Mouse (Mus musculus): ENCODE measurements around the gene Gm813. TPM values are rescaled to one million over a fixed set of nuclear protein-coding genes. Genes with fewer than 3 reads are reported as not detected.

Gene Gm813
- polyA plus RNA-seq, 1 experiment, result not detected

GRCm38 (mm10) chr16:58623114-58623513 is 6.3 kb upstream of the Gm813 start:
- TF ChIP-seq TAL1 (IDR thresholded peaks at IDR 0.05; ENCODE audit: low read length) (no peak), GATA1 (IDR thresholded peaks at IDR 0.05; ENCODE audit: low read length) (no peak)
- Histone ChIP-seq H3K4me3 (replicated peaks) (no peak overlapping the region), H3K36me3 (ENCODE audit: control insufficient read depth) (no peaks in the 10 kb centered on the region), H3K9me3 (ENCODE audit: control insufficient read depth, low read length) (no peaks in the 10 kb centered on the region), H3K27me3 (ENCODE audit: control insufficient read depth) (no peaks in the 10 kb centered on the region), H3K4me1 (ENCODE audit: control insufficient read depth) (peaks cover 28% of the 10 kb centered on the region)

- H3K4me3 ChIP-seq (replicated peaks), result no peak overlapping the region
- peaks cover 20% of the 10 kb centered on the region for H3K4me1 ChIP-seq (ENCODE audit: control insufficient read depth)
- no peaks in the 10 kb centered on the region for H3K27me3 ChIP-seq (ENCODE audit: control insufficient read depth)
- no peaks in the 10 kb centered on the region for H3K9me3 ChIP-seq (ENCODE audit: control insufficient read depth, low read length)
- no peak for TF ChIP-seq GATA1 (IDR thresholded peaks at IDR 0.05; ENCODE audit: low read length)
- no peak for TF ChIP-seq TAL1 (IDR thresholded peaks at IDR 0.05; ENCODE audit: low read length)
- no peaks in the 10 kb centered on the region for H3K36me3 ChIP-seq (ENCODE audit: control insufficient read depth)
These were observed 5.6 kb upstream of the Gm813 start for GRCm38 (mm10) chr16:58622377-58622776.

- no peaks in the 10 kb centered on the region for H3K27me3 ChIP-seq (ENCODE audit: control insufficient read depth)
- peaks cover 4% of the 10 kb centered on the region for H3K4me1 ChIP-seq (ENCODE audit: control insufficient read depth)
- no peak for TF ChIP-seq TAL1 (IDR thresholded peaks at IDR 0.05; ENCODE audit: low read length)
- no peak for TF ChIP-seq GATA1 (IDR thresholded peaks at IDR 0.05; ENCODE audit: low read length)
- H3K4me3 ChIP-seq (replicated peaks), result no peak overlapping the region
- no peaks in the 10 kb centered on the region for H3K36me3 ChIP-seq (ENCODE audit: control insufficient read depth)
- H3K9me3 ChIP-seq (ENCODE audit: control insufficient read depth, low read length), result no peaks in the 10 kb centered on the region
These were observed 568 bp upstream of the Gm813 start for GRCm38 (mm10) chr16:58617346-58617745.

GRCm38 (mm10) chr16:58612969-58613368 is 3.8 kb downstream of the Gm813 start:
- H3K36me3 ChIP-seq (ENCODE audit: control insufficient read depth), result no peaks in the 10 kb centered on the region
- H3K27me3 ChIP-seq (ENCODE audit: control insufficient read depth), result no peaks in the 10 kb centered on the region

DNA sequence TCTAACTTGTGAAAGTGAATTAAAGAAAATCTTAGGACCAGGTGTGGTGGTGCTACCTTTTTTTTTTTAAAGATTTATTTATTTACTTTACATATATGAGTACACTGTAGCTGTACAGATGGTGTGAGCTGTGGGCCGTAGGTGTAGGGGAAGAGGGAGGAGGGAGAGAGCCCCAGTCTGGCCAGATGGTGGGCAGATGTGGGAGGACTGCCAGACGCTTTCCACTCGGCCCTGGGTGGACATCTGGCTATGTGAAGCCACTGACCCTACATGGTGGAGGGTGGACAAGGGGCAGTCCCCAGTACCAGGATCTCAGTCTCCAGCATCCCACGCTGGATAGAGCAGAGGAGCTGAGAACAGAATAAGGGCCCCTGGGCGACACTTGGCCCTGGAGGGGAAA is 9.7 kb downstream of the Gm813 start:
- Histone ChIP-seq H3K4me1 (ENCODE audit: control insufficient read depth) (peaks cover 51% of the 10 kb centered on the region), H3K27me3 (ENCODE audit: control insufficient read depth) (no peaks in the 10 kb centered on the region), H3K4me3 (replicated peaks) (no peak overlapping the region), H3K9me3 (ENCODE audit: control insufficient read depth, low read length) (no peaks in the 10 kb centered on the region), H3K36me3 (ENCODE audit: control insufficient read depth) (no peaks in the 10 kb centered on the region)
- TF ChIP-seq TAL1 (IDR thresholded peaks at IDR 0.05; ENCODE audit: low read length) (no peak), GATA1 (IDR thresholded peaks at IDR 0.05; ENCODE audit: low read length) (no peak)

More at GRCm38 (mm10) chr16:58612969-58613368, 3.8 kb downstream of the Gm813 start:
- no peaks in the 10 kb centered on the region for H3K9me3 ChIP-seq (ENCODE audit: control insufficient read depth, low read length)
- no peak for TF ChIP-seq GATA1 (IDR thresholded peaks at IDR 0.05; ENCODE audit: low read length)
- TF ChIP-seq TAL1 (IDR thresholded peaks at IDR 0.05; ENCODE audit: low read length), result no peak
- peaks cover 9% of the 10 kb centered on the region for H3K4me1 ChIP-seq (ENCODE audit: control insufficient read depth)
- H3K4me3 ChIP-seq (replicated peaks), result no peak overlapping the region

DNA sequence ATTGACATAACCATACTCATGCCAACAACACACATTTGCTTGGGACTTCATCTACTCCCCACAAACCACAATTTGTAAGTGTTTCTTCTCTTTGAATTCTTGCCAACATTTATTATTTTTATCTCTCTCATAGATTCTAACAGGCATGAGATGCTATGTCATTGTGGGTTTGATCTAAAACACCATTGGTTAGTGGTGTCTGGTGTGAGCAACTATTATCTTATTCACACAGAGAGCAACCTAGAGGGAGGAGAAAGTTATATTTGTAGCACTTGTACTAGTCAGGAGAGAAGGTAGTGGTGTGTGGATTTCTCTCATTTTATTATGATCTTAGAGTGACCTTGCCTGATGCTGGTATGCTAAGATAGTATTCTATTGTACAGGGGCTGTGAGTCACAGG is 12.1 kb downstream of the Gm813 start:
- Histone ChIP-seq H3K4me1 (ENCODE audit: control insufficient read depth) (peaks cover 49% of the 10 kb centered on the region), H3K27me3 (ENCODE audit: control insufficient read depth) (no peaks in the 10 kb centered on the region), H3K36me3 (ENCODE audit: control insufficient read depth) (no peaks in the 10 kb centered on the region), H3K9me3 (ENCODE audit: control insufficient read depth, low read length) (no peaks in the 10 kb centered on the region), H3K4me3 (replicated peaks) (peak overlapping the region; percentile 26)
- TF ChIP-seq TAL1 (IDR thresholded peaks at IDR 0.05; ENCODE audit: low read length), result peak; percentile 41; the same call in 1 of the 3 replicates
- TF ChIP-seq GATA1 (IDR thresholded peaks at IDR 0.05; ENCODE audit: low read length), result 0 out of 2 replicates have a peak, but pooled peaks have one; percentile 9

- Histone ChIP-seq H3K27me3 (ENCODE audit: control insufficient read depth) (no peaks in the 10 kb centered on the region), H3K36me3 (ENCODE audit: control insufficient read depth) (no peaks in the 10 kb centered on the region), H3K4me1 (ENCODE audit: control insufficient read depth) (peaks cover 49% of the 10 kb centered on the region), H3K4me3 (replicated peaks) (no peak overlapping the region), H3K9me3 (ENCODE audit: control insufficient read depth, low read length) (no peaks in the 10 kb centered on the region)
- TF ChIP-seq GATA1 (IDR thresholded peaks at IDR 0.05; ENCODE audit: low read length) (no peak; the same call in 1 of the 2 replicates), TAL1 (IDR thresholded peaks at IDR 0.05; ENCODE audit: low read length) (no peak)
These were observed 12.9 kb downstream of the Gm813 start for GRCm38 (mm10) chr16:58603831-58604230.

GRCm38 (mm10) chr16:58600846-58601245 is 15.9 kb downstream of the Gm813 start:
- Histone ChIP-seq H3K4me1 (ENCODE audit: control insufficient read depth) (peaks cover 28% of the 10 kb centered on the region), H3K9me3 (ENCODE audit: control insufficient read depth, low read length) (no peaks in the 10 kb centered on the region), H3K36me3 (ENCODE audit: control insufficient read depth) (no peaks in the 10 kb centered on the region), H3K27me3 (ENCODE audit: control insufficient read depth) (no peaks in the 10 kb centered on the region), H3K4me3 (replicated peaks) (no peak overlapping the region)
- no peak for TF ChIP-seq GATA1 (IDR thresholded peaks at IDR 0.05; ENCODE audit: low read length)
- no peak for TF ChIP-seq TAL1 (IDR thresholded peaks at IDR 0.05; ENCODE audit: low read length)

- Histone ChIP-seq H3K9me3 (ENCODE audit: control insufficient read depth, low read length) (no peaks in the 10 kb centered on the region), H3K36me3 (ENCODE audit: control insufficient read depth) (no peaks in the 10 kb centered on the region), H3K4me1 (ENCODE audit: control insufficient read depth) (peaks cover 2% of the 10 kb centered on the region), H3K4me3 (replicated peaks) (no peak overlapping the region), H3K27me3 (ENCODE audit: control insufficient read depth) (no peaks in the 10 kb centered on the region)
- TF ChIP-seq TAL1 (IDR thresholded peaks at IDR 0.05; ENCODE audit: low read length), result no peak
- no peak for TF ChIP-seq GATA1 (IDR thresholded peaks at IDR 0.05; ENCODE audit: low read length)
These were observed 25.5 kb downstream of the Gm813 start for GRCm38 (mm10) chr16:58591299-58591698.

DNA sequence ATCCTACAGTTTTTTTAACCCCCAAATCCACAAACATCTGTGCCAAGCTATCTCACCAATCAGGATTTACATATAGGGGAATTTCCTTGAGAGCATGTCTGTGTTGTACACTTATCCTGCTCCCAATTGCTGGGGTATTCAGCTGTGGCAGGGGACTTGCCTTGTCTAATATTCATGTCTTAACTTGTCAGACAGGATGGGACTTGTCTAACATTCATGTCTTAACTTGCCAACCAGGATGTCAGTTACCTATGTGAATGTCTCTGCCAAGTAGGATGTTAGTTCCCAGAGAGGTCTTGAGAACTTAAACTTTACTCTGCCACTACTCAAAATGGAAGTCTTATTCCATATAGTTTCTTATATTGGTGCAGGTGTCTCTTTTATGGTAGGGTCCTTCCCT is 27.3 kb downstream of the Gm813 start:
- TF ChIP-seq TAL1 (IDR thresholded peaks at IDR 0.05; ENCODE audit: low read length) (no peak), GATA1 (IDR thresholded peaks at IDR 0.05; ENCODE audit: low read length) (no peak)

More for the DNA sequence above, 27.3 kb downstream of the Gm813 start:
- no peaks in the 10 kb centered on the region for H3K27me3 ChIP-seq (ENCODE audit: control insufficient read depth)
- no peak overlapping the region for H3K4me3 ChIP-seq (replicated peaks)
- no peaks in the 10 kb centered on the region for H3K36me3 ChIP-seq (ENCODE audit: control insufficient read depth)
- H3K4me1 ChIP-seq (ENCODE audit: control insufficient read depth), result peaks cover 2% of the 10 kb centered on the region
- H3K9me3 ChIP-seq (ENCODE audit: control insufficient read depth, low read length), result no peaks in the 10 kb centered on the region

All from erythroblast, embryonic 14.5 days (primary cell).